Mouse (Mus musculus): ENCODE results near the gene Arl11. TPM values are rescaled to one million over a fixed set of nuclear protein-coding genes. Genes with fewer than 3 reads are reported as not detected.

Gene Arl11
- polyA plus RNA-seq (2014; fragmentation: Nextera tagmentation; extraction: Ambion mirVana) = 0.56 and 0.72 TPM in 2 replicates

DNA sequence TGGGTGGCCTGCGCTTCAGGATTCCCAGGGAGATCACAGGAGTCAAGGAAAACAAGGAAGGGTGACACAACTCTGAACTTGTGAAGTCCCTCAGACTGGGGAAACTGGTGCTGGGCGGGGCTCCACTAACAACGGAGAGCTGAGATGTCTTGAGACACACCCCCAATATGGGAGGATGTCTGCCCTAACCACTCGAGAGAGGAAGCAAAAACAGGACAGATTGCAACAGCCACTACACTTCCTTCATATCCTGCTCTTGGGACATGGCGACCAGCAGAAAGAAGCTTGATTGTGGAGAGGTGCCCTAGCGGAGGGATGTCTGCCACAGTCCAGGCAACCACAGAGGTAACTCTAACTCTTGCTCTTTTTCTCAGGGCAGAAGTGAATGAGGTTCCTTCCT is at the start of gene Arl11:
Gene Arl11 (plus strand): TSS at position 161 of the 400 bp plus-strand sequence.
- no peaks in the 10 kb centered on the region for H3K36me3 ChIP-seq (ENCODE audit: control insufficient read depth, insufficient read depth, low read length)
- H3K4me2 ChIP-seq (ENCODE audit: low read length) = no peak within 1 kb of the TSS
- H3K4me3 ChIP-seq (ENCODE audit: low read depth, low read length) = no peak within 1 kb of the TSS
- no peak within 1 kb of the TSS for H3K9ac ChIP-seq (ENCODE audit: low read length)
- H3K27ac ChIP-seq (ENCODE audit: low read depth, low read length) = no peak within 1 kb of the TSS
- no peaks in the 10 kb centered on the region for H3K9me3 ChIP-seq (replicated peaks; ENCODE audit: control insufficient read depth, low read length)
- H3K27me3 ChIP-seq (replicated peaks; ENCODE audit: control insufficient read depth, insufficient read depth, low read length) = no peaks in the 10 kb centered on the region
- 74% methylated on average over 6 of the region's 6 CpGs for WGBS
- H3K4me1 ChIP-seq (ENCODE audit: control insufficient read depth, insufficient read depth, low read length) = no peaks in the 10 kb centered on the region
- ATAC-seq (no peak), DNase-seq (ENCODE audit: low spot score) (no peak)

GRCm38 (mm10) chr14:61267908-61268475 is 41.6 kb upstream of the Arl11 start:
- no peak overlapping the region for H3K4me3 ChIP-seq (ENCODE audit: low read depth, low read length)
- DNase-seq (ENCODE audit: low spot score) (no peak), ATAC-seq (no peak)
- H3K27ac ChIP-seq (ENCODE audit: low read depth, low read length) = no peak overlapping the region
- no peak overlapping the region for H3K9ac ChIP-seq (ENCODE audit: low read length)
- H3K36me3 ChIP-seq (ENCODE audit: control insufficient read depth, insufficient read depth, low read length) = no peaks in the 10 kb centered on the region
- H3K27me3 ChIP-seq (replicated peaks; ENCODE audit: control insufficient read depth, insufficient read depth, low read length) = no peaks in the 10 kb centered on the region
- no peaks in the 10 kb centered on the region for H3K9me3 ChIP-seq (replicated peaks; ENCODE audit: control insufficient read depth, low read length)
- H3K4me1 ChIP-seq (ENCODE audit: control insufficient read depth, insufficient read depth, low read length) = no peaks in the 10 kb centered on the region
- no peak overlapping the region for H3K4me2 ChIP-seq (ENCODE audit: low read length)
- 60% methylated on average over 5 of the region's 5 CpGs for WGBS

- DNase-seq (ENCODE audit: low spot score) (no peak), ATAC-seq (no peak)
- peak overlapping the region; percentile 25; the same call in 1 of the 2 replicates for H3K9ac ChIP-seq (ENCODE audit: low read length)
- 8% methylated on average over 38 of the region's 38 CpGs for WGBS
- no peaks in the 10 kb centered on the region for H3K4me1 ChIP-seq (ENCODE audit: control insufficient read depth, insufficient read depth, low read length)
- H3K4me2 ChIP-seq (ENCODE audit: low read length) = peak overlapping the region; percentile 39
- H3K9me3 ChIP-seq (replicated peaks; ENCODE audit: control insufficient read depth, low read length) = no peaks in the 10 kb centered on the region
- no peak overlapping the region for H3K27ac ChIP-seq (ENCODE audit: low read depth, low read length)
- H3K27me3 ChIP-seq (replicated peaks; ENCODE audit: control insufficient read depth, insufficient read depth, low read length) = peaks cover 13% of the 10 kb centered on the region
- no peaks in the 10 kb centered on the region for H3K36me3 ChIP-seq (ENCODE audit: control insufficient read depth, insufficient read depth, low read length)
- H3K4me3 ChIP-seq (ENCODE audit: low read depth, low read length) = 0 out of 2 replicates have a peak overlapping the region, but pooled peaks have one; percentile 8
Observed at GRCm38 (mm10) chr14:61274414-61275198, 34.9 kb upstream of the Arl11 start.

- Histone ChIP-seq H3K36me3 (ENCODE audit: control insufficient read depth, insufficient read depth, low read length) (no peaks in the 10 kb centered on the region), H3K9me3 (replicated peaks; ENCODE audit: control insufficient read depth, low read length) (no peaks in the 10 kb centered on the region), H3K4me2 (ENCODE audit: low read length) (no peak overlapping the region), H3K27ac (ENCODE audit: low read depth, low read length) (no peak overlapping the region), H3K9ac (ENCODE audit: low read length) (no peak overlapping the region), H3K4me3 (ENCODE audit: low read depth, low read length) (no peak overlapping the region), H3K27me3 (replicated peaks; ENCODE audit: control insufficient read depth, insufficient read depth, low read length) (peaks cover 13% of the 10 kb centered on the region), H3K4me1 (ENCODE audit: control insufficient read depth, insufficient read depth, low read length) (no peaks in the 10 kb centered on the region)
- ATAC-seq (no peak), DNase-seq (ENCODE audit: low spot score) (peak; percentile 21)
- WGBS = 32% methylated on average over 1 of the region's 1 CpGs
Observed at GRCm38 (mm10) chr14:61277285-61277684, 32.3 kb upstream of the Arl11 start.

DNA sequence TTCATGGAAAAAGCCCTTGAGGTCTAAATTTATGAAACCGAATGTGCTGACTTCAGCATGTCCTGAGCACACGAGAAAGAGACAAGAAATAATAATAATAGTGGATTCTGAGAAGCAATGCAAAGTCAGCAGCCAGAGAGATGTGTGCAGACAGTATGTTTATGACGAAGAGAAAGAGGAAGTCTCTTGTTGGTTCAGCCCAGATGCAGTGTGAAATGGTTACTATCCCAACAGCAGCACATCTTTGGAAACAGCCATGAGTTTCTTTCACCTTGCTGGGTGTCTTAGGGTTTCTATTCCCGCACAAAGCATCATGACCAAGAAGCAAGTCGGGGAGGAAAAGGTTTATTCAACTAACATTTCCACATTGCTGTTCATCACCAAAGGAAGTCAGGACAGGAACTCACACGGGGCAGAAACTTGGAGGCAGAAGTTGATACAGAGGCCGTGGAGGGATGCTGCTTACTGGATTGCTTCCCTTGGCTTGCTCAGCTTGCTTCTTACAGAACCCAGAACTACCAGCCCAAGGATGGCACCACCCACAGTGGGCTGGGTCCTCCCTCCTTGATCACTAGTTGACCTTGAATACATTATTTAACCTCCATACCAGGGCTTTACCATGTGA is 30.8 kb upstream of the Arl11 start:
- H3K9ac ChIP-seq (ENCODE audit: low read length) = no peak overlapping the region
- ATAC-seq (no peak), DNase-seq (ENCODE audit: low spot score) (no peak)
- H3K4me2 ChIP-seq (ENCODE audit: low read length) = no peak overlapping the region
- H3K27me3 ChIP-seq (replicated peaks; ENCODE audit: control insufficient read depth, insufficient read depth, low read length) = peaks cover 13% of the 10 kb centered on the region
- no peaks in the 10 kb centered on the region for H3K4me1 ChIP-seq (ENCODE audit: control insufficient read depth, insufficient read depth, low read length)
- H3K4me3 ChIP-seq (ENCODE audit: low read depth, low read length) = no peak overlapping the region
- 91% methylated on average over 7 of the region's 7 CpGs for WGBS
- H3K9me3 ChIP-seq (replicated peaks; ENCODE audit: control insufficient read depth, low read length) = no peaks in the 10 kb centered on the region
- no peaks in the 10 kb centered on the region for H3K36me3 ChIP-seq (ENCODE audit: control insufficient read depth, insufficient read depth, low read length)
- no peak overlapping the region for H3K27ac ChIP-seq (ENCODE audit: low read depth, low read length)

- Histone ChIP-seq H3K4me3 (ENCODE audit: low read depth, low read length) (no peak overlapping the region), H3K27me3 (replicated peaks; ENCODE audit: control insufficient read depth, insufficient read depth, low read length) (no peaks in the 10 kb centered on the region), H3K27ac (ENCODE audit: low read depth, low read length) (no peak overlapping the region), H3K4me1 (ENCODE audit: control insufficient read depth, insufficient read depth, low read length) (no peaks in the 10 kb centered on the region), H3K4me2 (ENCODE audit: low read length) (no peak overlapping the region), H3K9ac (ENCODE audit: low read length) (no peak overlapping the region), H3K9me3 (replicated peaks; ENCODE audit: control insufficient read depth, low read length) (no peaks in the 10 kb centered on the region), H3K36me3 (ENCODE audit: control insufficient read depth, insufficient read depth, low read length) (no peaks in the 10 kb centered on the region)
- 66% methylated on average over 19 of the region's 19 CpGs for WGBS
- DNase-seq (ENCODE audit: low spot score) (no peak), ATAC-seq (no peak)
Observed at GRCm38 (mm10) chr14:61288606-61289286, 20.8 kb upstream of the Arl11 start.

- no peak for ATAC-seq
- DNase-seq (ENCODE audit: low spot score) = peak; percentile 38
- Histone ChIP-seq H3K4me2 (ENCODE audit: low read length) (no peak overlapping the region), H3K9ac (ENCODE audit: low read length) (no peak overlapping the region), H3K9me3 (replicated peaks; ENCODE audit: control insufficient read depth, low read length) (no peaks in the 10 kb centered on the region), H3K27me3 (replicated peaks; ENCODE audit: control insufficient read depth, insufficient read depth, low read length) (no peaks in the 10 kb centered on the region), H3K4me1 (ENCODE audit: control insufficient read depth, insufficient read depth, low read length) (no peaks in the 10 kb centered on the region), H3K36me3 (ENCODE audit: control insufficient read depth, insufficient read depth, low read length) (no peaks in the 10 kb centered on the region), H3K4me3 (ENCODE audit: low read depth, low read length) (no peak overlapping the region), H3K27ac (ENCODE audit: low read depth, low read length) (no peak overlapping the region)
- 37% methylated on average over 3 of the region's 3 CpGs for WGBS
Observed at GRCm38 (mm10) chr14:61290664-61291063, 18.9 kb upstream of the Arl11 start.

DNA sequence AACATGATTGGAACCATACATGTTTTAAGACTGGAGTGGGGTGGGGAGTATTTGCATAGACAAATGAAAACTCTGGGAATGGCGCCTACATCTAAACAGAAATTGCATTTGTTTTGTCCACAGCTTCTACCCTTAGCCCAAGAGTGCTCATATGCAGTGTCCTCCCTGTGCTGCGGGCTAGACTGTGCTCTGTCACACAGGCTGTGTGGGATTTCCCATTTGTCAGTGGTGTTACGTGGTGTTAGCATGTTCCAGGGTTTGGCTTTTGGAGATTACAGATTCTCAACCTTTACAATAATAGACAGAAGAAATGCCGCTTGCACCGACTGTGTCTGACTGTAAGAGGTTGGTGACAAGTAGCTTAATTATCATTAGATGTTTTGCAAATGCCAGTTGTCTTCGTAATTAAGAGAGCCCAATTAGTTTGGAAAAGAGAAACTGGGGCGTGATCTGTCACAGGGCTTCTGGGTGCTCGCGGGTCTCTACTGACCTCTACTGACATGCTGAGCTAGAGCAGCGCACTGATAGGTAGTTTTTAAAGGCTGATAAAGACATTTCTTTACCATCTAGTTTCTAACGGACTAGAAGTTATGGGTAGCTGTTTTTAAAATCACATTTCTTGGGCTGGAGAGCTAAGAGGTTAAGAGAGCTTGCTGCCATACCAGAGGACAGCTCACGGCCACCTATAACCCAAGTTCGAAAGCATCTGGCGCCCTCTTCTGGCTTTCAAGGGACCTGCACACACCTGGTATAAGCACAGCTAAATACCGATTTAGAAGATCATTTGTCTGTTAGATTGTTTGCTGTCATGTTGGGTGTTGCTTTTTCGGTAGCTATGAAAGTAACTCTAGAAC is 15.4 kb upstream of the Arl11 start:
- peak overlapping the region; percentile 17; the same call in 1 of the 2 replicates for H3K4me2 ChIP-seq (ENCODE audit: low read length)
- H3K9me3 ChIP-seq (replicated peaks; ENCODE audit: control insufficient read depth, low read length) = no peaks in the 10 kb centered on the region
- H3K4me1 ChIP-seq (ENCODE audit: control insufficient read depth, insufficient read depth, low read length) = no peaks in the 10 kb centered on the region
- 25% methylated on average over 16 of the region's 16 CpGs for WGBS
- H3K27ac ChIP-seq (ENCODE audit: low read depth, low read length) = no peak overlapping the region
- H3K27me3 ChIP-seq (replicated peaks; ENCODE audit: control insufficient read depth, insufficient read depth, low read length) = no peaks in the 10 kb centered on the region
- no peak overlapping the region for H3K9ac ChIP-seq (ENCODE audit: low read length)
- ATAC-seq (peak; percentile 72), DNase-seq (ENCODE audit: low spot score) (peak; percentile 75)
- no peaks in the 10 kb centered on the region for H3K36me3 ChIP-seq (ENCODE audit: control insufficient read depth, insufficient read depth, low read length)
- no peak overlapping the region for H3K4me3 ChIP-seq (ENCODE audit: low read depth, low read length)

Measured in forebrain, embryonic 14.5 days (tissue).